Mouse (Mus musculus): ENCODE data around the gene Ucma. TPM values are rescaled to one million over a fixed set of nuclear protein-coding genes. Genes with fewer than 3 reads are reported as not detected.

Gene Ucma
- polyA plus RNA-seq, 1 experiment from 2014 or later, result not detected

DNA sequence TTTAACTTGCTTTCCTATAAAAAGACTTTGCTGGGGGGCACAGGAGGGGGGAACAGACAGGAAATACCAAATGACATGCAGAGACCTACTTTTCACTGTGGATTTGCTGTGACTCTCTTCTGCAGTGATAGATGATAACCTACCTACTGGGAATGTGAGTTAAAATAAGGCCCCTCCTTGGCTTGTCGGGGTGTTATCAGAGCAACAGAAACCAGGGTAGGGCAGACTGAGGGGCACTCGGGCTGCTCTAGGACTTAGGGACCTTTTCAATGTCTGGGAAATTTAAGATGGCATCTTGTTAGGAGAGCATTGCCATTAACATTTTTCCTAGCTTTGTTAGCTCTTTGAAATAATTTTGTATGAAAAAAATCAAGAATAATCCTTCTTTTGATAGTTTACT, 47.4 kb downstream of the Ucma start:
- 49% methylated on average over 2 of the region's 2 CpGs for WGBS
- H3K27me3 ChIP-seq (ENCODE audit: control insufficient read depth, insufficient read depth, low read length), result no peaks in the 10 kb centered on the region
- no peak overlapping the region for H3K4me2 ChIP-seq (replicated peaks; ENCODE audit: low read depth)
- ATAC-seq (ENCODE audit: low FRiP score, low TSS enrichment), result no peak
- H3K27ac ChIP-seq (replicated peaks), result no peak overlapping the region
- TF ChIP-seq EP300 (optimal IDR thresholded peaks at IDR 0.05) (no peak), CTCF (IDR thresholded peaks at IDR 0.05; ENCODE audit: low read depth) (no peak)
- DNase-seq (ENCODE audit: low spot score), result no peak
- H3K36me3 ChIP-seq (ENCODE audit: control insufficient read depth, insufficient read depth, low read length), result no peaks in the 10 kb centered on the region
- no peaks in the 10 kb centered on the region for H3K4me1 ChIP-seq (replicated peaks; ENCODE audit: control insufficient read depth, insufficient read depth)
- no peak overlapping the region for H3K4me3 ChIP-seq (ENCODE audit: low read depth, low read length)
- no peaks in the 10 kb centered on the region for H3K9me3 ChIP-seq (ENCODE audit: control insufficient read depth, low read length)
- no peak overlapping the region for H3K9ac ChIP-seq (ENCODE audit: low read length)

DNA sequence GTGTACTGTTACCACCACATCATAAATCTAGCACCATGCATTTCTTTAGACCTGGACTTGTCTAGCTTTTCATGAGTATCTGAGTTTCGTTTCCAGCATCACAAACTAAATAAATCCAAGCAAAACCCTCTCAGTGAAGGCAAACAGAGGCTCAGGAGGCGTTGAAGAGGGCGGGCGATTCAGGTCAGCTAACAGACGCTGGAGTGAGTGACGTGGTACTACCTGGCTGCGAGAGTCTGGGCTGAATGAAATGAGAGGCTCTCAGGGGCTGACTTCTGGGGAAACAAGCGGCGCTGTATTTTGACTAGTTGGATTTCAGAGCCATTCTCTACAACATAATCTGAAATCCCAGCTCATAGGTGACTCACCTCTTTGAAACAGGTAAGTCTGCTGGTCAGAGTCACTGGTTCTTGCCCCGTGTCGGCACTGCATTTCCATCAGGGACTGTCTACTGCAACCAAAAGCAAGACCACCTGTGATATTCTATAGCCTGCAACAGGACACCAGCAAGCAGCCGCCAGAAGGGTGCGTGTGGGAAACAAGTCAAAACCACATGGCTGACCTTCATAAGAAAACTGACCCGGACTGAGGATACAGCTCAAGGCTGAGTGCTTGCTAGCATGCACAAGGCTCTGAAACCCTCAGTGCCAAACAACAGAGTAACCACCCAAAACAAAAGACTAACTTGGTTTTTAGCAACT, 47.9 kb downstream of the Ucma start:
- Histone ChIP-seq H3K9me3 (ENCODE audit: control insufficient read depth, low read length) (no peaks in the 10 kb centered on the region), H3K4me2 (replicated peaks; ENCODE audit: low read depth) (no peak overlapping the region), H3K9ac (ENCODE audit: low read length) (0 out of 2 replicates have a peak overlapping the region, but pooled peaks have one; percentile 23), H3K4me1 (replicated peaks; ENCODE audit: control insufficient read depth, insufficient read depth) (no peaks in the 10 kb centered on the region), H3K36me3 (ENCODE audit: control insufficient read depth, insufficient read depth, low read length) (no peaks in the 10 kb centered on the region), H3K4me3 (ENCODE audit: low read depth, low read length) (no peak overlapping the region), H3K27me3 (ENCODE audit: control insufficient read depth, insufficient read depth, low read length) (no peaks in the 10 kb centered on the region), H3K27ac (replicated peaks) (no peak overlapping the region)
- TF ChIP-seq EP300 (optimal IDR thresholded peaks at IDR 0.05), result no peak
- TF ChIP-seq CTCF (IDR thresholded peaks at IDR 0.05; ENCODE audit: low read depth), result no peak
- WGBS, result 48% methylated on average over 14 of the region's 14 CpGs
- peak; percentile 60; the same call in 1 of the 2 replicates for ATAC-seq (ENCODE audit: low FRiP score, low TSS enrichment)
- DNase-seq (ENCODE audit: low spot score), result peak; percentile 69

DNA sequence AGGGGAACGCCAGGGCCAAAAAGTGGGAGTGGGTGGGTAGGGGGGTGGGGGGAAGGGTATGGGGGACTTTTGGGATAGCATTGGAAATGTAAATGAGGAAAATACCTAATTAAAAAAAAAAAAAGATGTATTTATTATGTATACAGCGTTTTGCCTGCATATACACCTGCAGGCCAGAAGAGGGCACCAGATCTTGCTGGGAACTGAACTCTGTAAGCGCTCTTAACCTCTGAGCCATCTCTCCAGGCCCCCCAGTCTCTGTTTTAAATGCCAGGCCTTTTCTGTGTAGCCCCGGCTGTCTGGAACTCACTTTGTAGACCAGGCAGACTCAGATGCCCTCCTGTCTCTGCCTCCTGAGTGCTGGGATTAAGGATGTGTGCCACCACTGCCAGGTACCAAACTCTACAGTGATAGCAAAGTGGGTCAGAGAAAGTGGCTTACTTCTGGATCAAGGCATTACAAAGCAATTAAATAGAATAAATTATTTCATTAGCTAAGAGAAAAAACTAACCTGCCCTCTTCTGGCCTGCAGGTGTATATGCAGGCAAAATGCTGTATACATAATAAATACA, 49.3 kb downstream of the Ucma start:
- DNase-seq (ENCODE audit: low spot score), result no peak

DNA sequence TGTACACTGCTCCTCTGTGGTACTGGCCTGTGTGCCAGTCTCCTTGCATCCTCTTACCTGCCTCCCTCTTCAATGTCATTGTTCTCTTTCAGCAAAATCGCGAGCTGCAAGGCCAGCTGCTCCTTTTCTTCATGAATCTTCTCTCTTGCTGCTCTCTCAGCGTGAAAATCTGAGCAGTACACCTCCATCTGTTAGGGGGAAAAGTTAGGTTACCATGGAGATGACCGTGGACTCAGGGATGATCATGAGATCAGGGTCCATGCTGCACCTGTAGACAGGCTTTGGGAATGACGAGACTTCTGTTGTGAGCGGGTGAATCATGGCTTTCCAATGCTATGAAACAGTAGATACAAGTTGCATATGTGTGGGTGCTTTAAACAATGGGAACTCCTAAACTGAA, 51.1 kb downstream of the Ucma start:
- H3K36me3 ChIP-seq (ENCODE audit: control insufficient read depth, insufficient read depth, low read length), result no peaks in the 10 kb centered on the region
- H3K27me3 ChIP-seq (ENCODE audit: control insufficient read depth, insufficient read depth, low read length), result no peaks in the 10 kb centered on the region
- H3K27ac ChIP-seq (replicated peaks), result no peak overlapping the region
- ATAC-seq (ENCODE audit: low FRiP score, low TSS enrichment) (no peak), DNase-seq (ENCODE audit: low spot score) (no peak)
- no peak for TF ChIP-seq CTCF (IDR thresholded peaks at IDR 0.05; ENCODE audit: low read depth)
- no peak for TF ChIP-seq EP300 (optimal IDR thresholded peaks at IDR 0.05)
- WGBS, result 70% methylated on average over 6 of the region's 6 CpGs
- no peaks in the 10 kb centered on the region for H3K4me1 ChIP-seq (replicated peaks; ENCODE audit: control insufficient read depth, insufficient read depth)
- no peak overlapping the region for H3K4me2 ChIP-seq (replicated peaks; ENCODE audit: low read depth)
- H3K4me3 ChIP-seq (ENCODE audit: low read depth, low read length), result no peak overlapping the region
- no peaks in the 10 kb centered on the region for H3K9me3 ChIP-seq (ENCODE audit: control insufficient read depth, low read length)
- no peak overlapping the region for H3K9ac ChIP-seq (ENCODE audit: low read length)

More for the DNA sequence above, 49.3 kb downstream of the Ucma start:
- no peaks in the 10 kb centered on the region for H3K27me3 ChIP-seq (ENCODE audit: control insufficient read depth, insufficient read depth, low read length)
- no peak overlapping the region for H3K4me3 ChIP-seq (ENCODE audit: low read depth, low read length)
- H3K4me2 ChIP-seq (replicated peaks; ENCODE audit: low read depth), result no peak overlapping the region
- H3K9me3 ChIP-seq (ENCODE audit: control insufficient read depth, low read length), result no peaks in the 10 kb centered on the region
- no peak overlapping the region for H3K9ac ChIP-seq (ENCODE audit: low read length)
- ATAC-seq (ENCODE audit: low FRiP score, low TSS enrichment), result no peak
- H3K36me3 ChIP-seq (ENCODE audit: control insufficient read depth, insufficient read depth, low read length), result no peaks in the 10 kb centered on the region
- H3K4me1 ChIP-seq (replicated peaks; ENCODE audit: control insufficient read depth, insufficient read depth), result no peaks in the 10 kb centered on the region
- H3K27ac ChIP-seq (replicated peaks), result no peak overlapping the region
- TF ChIP-seq CTCF (IDR thresholded peaks at IDR 0.05; ENCODE audit: low read depth) (peak; percentile 49), EP300 (optimal IDR thresholded peaks at IDR 0.05) (no peak)
- 62% methylated on average over 3 of the region's 4 CpGs for WGBS

DNA sequence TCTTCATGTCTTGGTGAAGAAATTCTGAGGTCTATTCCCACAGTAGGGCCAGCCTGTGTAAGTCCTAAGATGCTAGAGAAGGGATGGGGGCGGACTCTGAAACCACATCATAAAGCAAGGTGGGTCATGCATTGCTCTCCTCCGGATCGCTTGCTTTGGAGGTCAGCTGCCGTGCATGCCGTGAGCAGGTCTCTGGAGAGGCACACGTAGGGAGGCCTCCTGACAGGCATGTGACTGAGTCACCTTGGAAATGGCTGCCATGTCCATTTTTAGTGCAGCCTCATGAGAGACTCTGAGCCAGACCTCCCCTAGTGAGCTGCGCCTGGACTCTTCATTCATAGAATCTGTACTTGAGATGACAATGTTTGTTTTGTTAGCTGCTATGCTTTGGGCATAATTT, 52.1 kb downstream of the Ucma start:
- Histone ChIP-seq H3K4me1 (replicated peaks; ENCODE audit: control insufficient read depth, insufficient read depth) (no peaks in the 10 kb centered on the region), H3K9me3 (ENCODE audit: control insufficient read depth, low read length) (no peaks in the 10 kb centered on the region), H3K27ac (replicated peaks) (no peak overlapping the region), H3K36me3 (ENCODE audit: control insufficient read depth, insufficient read depth, low read length) (no peaks in the 10 kb centered on the region), H3K4me2 (replicated peaks; ENCODE audit: low read depth) (no peak overlapping the region), H3K27me3 (ENCODE audit: control insufficient read depth, insufficient read depth, low read length) (no peaks in the 10 kb centered on the region), H3K9ac (ENCODE audit: low read length) (no peak overlapping the region), H3K4me3 (ENCODE audit: low read depth, low read length) (no peak overlapping the region)
- DNase-seq (ENCODE audit: low spot score) (no peak), ATAC-seq (ENCODE audit: low FRiP score, low TSS enrichment) (no peak)
- no peak for TF ChIP-seq CTCF (IDR thresholded peaks at IDR 0.05; ENCODE audit: low read depth)
- TF ChIP-seq EP300 (optimal IDR thresholded peaks at IDR 0.05), result no peak
- WGBS, result 85% methylated on average over 7 of the region's 7 CpGs

DNA sequence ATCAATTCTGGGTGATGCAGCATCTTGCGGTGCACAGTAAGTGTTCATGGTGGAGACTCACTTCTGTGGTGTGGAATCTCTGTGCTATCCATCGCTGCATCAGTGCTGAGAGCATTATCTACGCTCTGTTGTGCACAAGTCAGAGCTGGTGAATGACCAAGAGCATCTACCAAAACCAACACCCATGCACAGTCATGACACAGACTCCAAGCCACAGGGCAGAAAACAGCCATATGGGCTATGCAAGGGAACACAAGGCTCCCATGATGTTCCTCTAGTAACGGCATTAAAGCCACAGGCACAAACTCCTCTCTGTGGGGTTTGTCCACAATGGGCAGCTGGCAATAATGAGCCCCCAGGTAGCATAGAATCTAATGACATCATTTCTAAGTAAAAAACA, 53.9 kb downstream of the Ucma start:
- Histone ChIP-seq H3K9ac (ENCODE audit: low read length) (no peak overlapping the region), H3K4me3 (ENCODE audit: low read depth, low read length) (no peak overlapping the region), H3K27me3 (ENCODE audit: control insufficient read depth, insufficient read depth, low read length) (no peaks in the 10 kb centered on the region), H3K36me3 (ENCODE audit: control insufficient read depth, insufficient read depth, low read length) (no peaks in the 10 kb centered on the region), H3K9me3 (ENCODE audit: control insufficient read depth, low read length) (no peaks in the 10 kb centered on the region), H3K4me1 (replicated peaks; ENCODE audit: control insufficient read depth, insufficient read depth) (no peaks in the 10 kb centered on the region), H3K4me2 (replicated peaks; ENCODE audit: low read depth) (no peak overlapping the region), H3K27ac (replicated peaks) (no peak overlapping the region)
- TF ChIP-seq CTCF (IDR thresholded peaks at IDR 0.05; ENCODE audit: low read depth) (no peak), EP300 (optimal IDR thresholded peaks at IDR 0.05) (no peak)
- ATAC-seq (ENCODE audit: low FRiP score, low TSS enrichment) (no peak), DNase-seq (ENCODE audit: low spot score) (no peak)
- WGBS, result 90% methylated on average over 4 of the region's 4 CpGs
